Comparison of ENCODE assay signal across 12 mouse cellular contexts in the genomic region with DNA sequence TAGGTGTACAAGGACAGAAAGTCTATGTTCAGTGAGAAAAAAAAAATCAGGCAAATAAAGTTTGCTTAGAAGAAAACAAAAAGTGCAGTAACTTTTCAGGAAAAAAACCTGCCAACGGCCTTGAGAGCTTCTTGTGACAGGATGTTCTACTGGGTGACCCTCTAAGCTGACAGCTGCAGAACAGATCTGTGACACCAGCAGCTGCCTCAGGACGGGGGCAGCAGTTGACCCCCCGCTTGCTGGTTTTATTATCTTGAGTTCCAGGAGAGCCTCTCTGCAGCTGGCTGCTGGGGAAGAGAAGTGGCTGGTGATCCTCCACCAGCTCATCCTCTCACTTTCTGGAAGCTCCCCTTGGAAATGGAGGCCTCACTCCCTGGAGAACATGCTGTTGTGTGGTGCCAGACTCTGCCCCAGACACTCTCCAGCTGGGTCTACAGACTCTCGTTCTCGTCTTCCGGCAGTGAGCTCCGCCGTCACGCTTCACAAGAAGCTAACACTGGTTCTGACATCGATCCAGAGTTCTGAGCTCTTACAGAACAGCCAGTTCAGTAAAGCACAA. TPM values are rescaled to one million over a fixed set of nuclear protein-coding genes. Genes with fewer than 3 reads are reported as not detected.
DNase-seq lines count a peak whose midpoint lies in the region; ATAC-seq lines count a peak whose summit lies in the region.
"Had no signal": no experiment of that assay in that cellular context is flagged by ENCODE, and none has a peak within 500 bp of the region (broad histone marks: within the 10 kb centered on the region; RNA-seq: fewer than 3 reads in every experiment).

No protein-coding gene starts in this region.

- peak; percentile 94 for DNase-seq in heart, adult 11 months
- DNase-seq in heart, postnatal 25 days (ENCODE audit: low spot score): no peak
- peak; percentile 70 for DNase-seq in embryonic facial prominence, embryonic 14.5 days (ENCODE audit: low spot score)
- peak; percentile 29 for DNase-seq in lung, postnatal 14 days
- DNase-seq in hindbrain, embryonic 11.5 days (ENCODE audit: low spot score): no peak
- DNase-seq: spleen, adult 18-20 months had no signal

- H3K9ac ChIP-seq in embryonic facial prominence, embryonic 14.5 days (ENCODE audit: low read depth, low read length): no peak overlapping the region
- H3K9ac ChIP-seq in heart, embryonic 15.5 days: no peak overlapping the region
- no peak overlapping the region for H3K9ac ChIP-seq in hindbrain, embryonic 11.5 days (ENCODE audit: low read depth, low read length)
- H3K9ac ChIP-seq: embryonic facial prominence, embryonic 13.5 days; liver, embryonic 14.5 days had no signal

- no peaks in the 10 kb centered on the region for H3K27me3 ChIP-seq in embryonic facial prominence, embryonic 14.5 days (replicated peaks; ENCODE audit: control insufficient read depth, insufficient read depth, low read length)
- H3K27me3 ChIP-seq in heart, embryonic 15.5 days: no peaks in the 10 kb centered on the region
- H3K27me3 ChIP-seq in hindbrain, embryonic 11.5 days (ENCODE audit: control insufficient read depth, insufficient read depth, low read length): no peaks in the 10 kb centered on the region
- H3K27me3 ChIP-seq: embryonic facial prominence, embryonic 13.5 days had no signal

- H3K27ac ChIP-seq in embryonic facial prominence, embryonic 14.5 days (replicated peaks; ENCODE audit: low read depth, low read length): peak overlapping the region; percentile 59; the same call in 1 of the 2 replicates
- peak overlapping the region; percentile 61 for H3K27ac ChIP-seq in heart, embryonic 15.5 days
- no peak overlapping the region for H3K27ac ChIP-seq in hindbrain, embryonic 11.5 days (ENCODE audit: low read depth, low read length)
- H3K27ac ChIP-seq: embryonic facial prominence, embryonic 13.5 days; liver, embryonic 14.5 days had no signal

- H3K4me2 ChIP-seq in embryonic facial prominence, embryonic 14.5 days (ENCODE audit: low read depth, low read length): no peak overlapping the region; the same call in 1 of the 2 replicates
- H3K4me2 ChIP-seq in heart, embryonic 15.5 days: no peak overlapping the region
- H3K4me2 ChIP-seq in hindbrain, embryonic 11.5 days (replicated peaks; ENCODE audit: low read depth, low read length): no peak overlapping the region
- H3K4me2 ChIP-seq: embryonic facial prominence, embryonic 13.5 days had no signal

- H3K36me3 ChIP-seq in embryonic facial prominence, embryonic 14.5 days (ENCODE audit: control insufficient read depth, insufficient read depth, low read length): no peaks in the 10 kb centered on the region
- H3K36me3 ChIP-seq in heart, embryonic 15.5 days: no peaks in the 10 kb centered on the region
- H3K36me3 ChIP-seq in hindbrain, embryonic 11.5 days (ENCODE audit: control insufficient read depth, insufficient read depth, low read length): no peaks in the 10 kb centered on the region
- H3K36me3 ChIP-seq: embryonic facial prominence, embryonic 13.5 days had no signal

- no peak overlapping the region for H3K4me3 ChIP-seq in embryonic facial prominence, embryonic 14.5 days (ENCODE audit: low read depth, low read length)
- no peak overlapping the region for H3K4me3 ChIP-seq in heart, embryonic 15.5 days
- H3K4me3 ChIP-seq in hindbrain, embryonic 11.5 days (ENCODE audit: low read depth, low read length): no peak overlapping the region
- H3K4me3 ChIP-seq: embryonic facial prominence, embryonic 13.5 days had no signal

- intact Hi-C loops in heart, postnatal 25 days (cut with DNase I): loop anchor here (10.0 kb wide), 1 partner anchor 604 kb away; no protein-coding TSS in a partner anchor

- ATAC-seq in embryonic facial prominence, embryonic 14.5 days (ENCODE audit: low read depth): peak; percentile 47; the same call in 1 of the 2 replicates
- ATAC-seq in heart, embryonic 15.5 days (replicated peaks; ENCODE audit: insufficient number of reproducible peaks, insufficient read depth, low FRiP score, low read depth): no peak
- ATAC-seq in hindbrain, embryonic 11.5 days (ENCODE audit: low FRiP score): no peak
- no peak for ATAC-seq in frontal cortex, adult (ENCODE audit: low TSS enrichment)
- ATAC-seq in cerebellum, adult (ENCODE audit: insufficient number of reproducible peaks, low FRiP score, low TSS enrichment): no peak

- H3K9me3 ChIP-seq in embryonic facial prominence, embryonic 14.5 days (ENCODE audit: control insufficient read depth, low read length): no peaks in the 10 kb centered on the region
- H3K9me3 ChIP-seq in heart, embryonic 15.5 days (replicated peaks): no peaks in the 10 kb centered on the region
- H3K9me3 ChIP-seq in hindbrain, embryonic 11.5 days (ENCODE audit: control insufficient read depth, low read length): no peaks in the 10 kb centered on the region
- H3K9me3 ChIP-seq: embryonic facial prominence, embryonic 13.5 days had no signal

- H3K4me1 ChIP-seq in embryonic facial prominence, embryonic 14.5 days (ENCODE audit: control insufficient read depth, insufficient read depth, low read length): peaks cover 8% of the 10 kb centered on the region; the same call in 1 of the 2 replicates
- peaks cover 15% of the 10 kb centered on the region for H3K4me1 ChIP-seq in heart, embryonic 15.5 days (replicated peaks)
- no peaks in the 10 kb centered on the region for H3K4me1 ChIP-seq in hindbrain, embryonic 11.5 days (replicated peaks; ENCODE audit: control insufficient read depth, insufficient read depth, low read length)

- WGBS in embryonic facial prominence, embryonic 14.5 days: 51% methylated on average over 10 of the region's 10 CpGs
- WGBS in heart, embryonic 15.5 days: 34% methylated on average over 10 of the region's 10 CpGs
- WGBS in hindbrain, embryonic 11.5 days: 61% methylated on average over 10 of the region's 10 CpGs

RNA-seq across cellular contexts. Expression of a gene that starts 33.3 kb away (rescaled TPM):
- 10 to 100 TPM in 1 of 2 experiments, 1 to 10 TPM in 1; 9.9 to 11.1 TPM for total RNA-seq in heart, postnatal 25 days (2021)
- polyA plus RNA-seq in embryonic facial prominence, embryonic 14.5 days (2014; fragmentation: Nextera tagmentation; extraction: Ambion mirVana): 53.8 and 62.9 TPM in 2 replicates
- 49.5 and 62.2 TPM in 2 replicates for polyA plus RNA-seq in heart, embryonic 15.5 days (2015; fragmentation: Nextera tagmentation; extraction: Ambion mirVana)
- 62.1 and 62.9 TPM in 2 replicates for polyA plus RNA-seq in hindbrain, embryonic 11.5 days (2014; fragmentation: Nextera tagmentation; extraction: Ambion mirVana)

RNA-seq across cellular contexts. Expression of a gene that starts 33.8 kb away (rescaled TPM):
- total RNA-seq in heart, postnatal 25 days (2021): under 1 TPM in 1 of 2 experiments, not detected in 1; 0.20 TPM
- 1.8 and 2.2 TPM in 2 replicates for polyA plus RNA-seq in embryonic facial prominence, embryonic 14.5 days (2014; fragmentation: Nextera tagmentation; extraction: Ambion mirVana)
- 0.59 and 1.4 TPM in 2 replicates for polyA plus RNA-seq in heart, embryonic 15.5 days (2015; fragmentation: Nextera tagmentation; extraction: Ambion mirVana)
- polyA plus RNA-seq in hindbrain, embryonic 11.5 days (2014; fragmentation: Nextera tagmentation; extraction: Ambion mirVana): 1.4 and 1.6 TPM in 2 replicates
- total RNA-seq: gastrocnemius, postnatal 36 days had no signal

Comparison
In these comparisons a context has a peak if more than half of its experiments do, and no peak if none do; other contexts are left out.
1. DNase-seq: peak in heart, adult 11 months (single experiment), embryonic facial prominence, embryonic 14.5 days (single experiment) and lung, postnatal 14 days (single experiment); none in heart, postnatal 25 days (single experiment) and hindbrain, embryonic 11.5 days (single experiment).